Mouse (Mus musculus) C2C12 (cell line): Measurements from ENCODE around the gene Sox5.

ENCODE experiments used
- CEBPB ChIP-seq: IDR thresholded peaks from one replicate; pipeline ENCODE4 v1.6.1; 2011; ENCODE audit warnings: low read depth, mild to moderate bottlenecking, control low read depth, moderate library complexity
- CTCF ChIP-seq: IDR thresholded peaks from one replicate; pipeline ENCODE4 v1.5.1; 2011; ENCODE audit not compliant: control insufficient read depth, insufficient read depth, insufficient read length
- MAX ChIP-seq: IDR thresholded peaks from one replicate; pipeline ENCODE4 v1.6.1; 2011; ENCODE audit warnings: mild to moderate bottlenecking, control low read depth
- MYOD1 ChIP-seq: IDR thresholded peaks from one replicate; pipeline ENCODE4 v1.6.1; 2011; ENCODE audit warnings: low read depth; ENCODE audit not compliant: control insufficient read depth, insufficient read length
- MYOG ChIP-seq: IDR thresholded peaks from one replicate; pipeline ENCODE4 v1.6.1; 2011; ENCODE audit not compliant: control insufficient read depth, insufficient read length; ENCODE audit errors: extremely low read depth
- USF1 ChIP-seq: IDR thresholded peaks from one replicate; pipeline ENCODE4 v1.6.1; 2011; ENCODE audit warnings: low read depth, mild to moderate bottlenecking, control low read depth, moderate library complexity

DNA sequence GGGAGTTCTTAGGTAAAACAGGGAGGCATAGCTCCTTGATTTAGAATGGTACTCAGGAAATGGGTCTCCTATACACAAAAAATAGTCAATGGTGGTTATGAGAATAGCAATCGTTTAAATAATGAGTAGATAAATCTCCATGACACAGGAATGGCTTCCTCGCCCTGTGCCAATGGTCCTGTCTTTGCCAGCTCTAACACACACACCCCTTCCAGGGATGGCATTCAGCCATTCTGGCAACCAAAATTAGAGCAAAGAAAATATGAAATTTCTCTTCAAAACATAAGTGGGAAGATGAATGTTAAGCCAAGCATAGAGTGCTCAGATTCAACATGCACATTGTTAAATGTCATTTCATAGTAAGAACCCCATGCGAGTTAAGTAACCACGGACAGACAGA, 495.7 kb downstream of the Sox5 start:
- no peak for TF ChIP-seq MYOG
- no peak for TF ChIP-seq CTCF
- no peak for TF ChIP-seq MAX
- no peak for TF ChIP-seq USF1
- no peak for TF ChIP-seq CEBPB
- no peak for TF ChIP-seq MYOD1
